Mouse (Mus musculus): ENCODE data around the gene Ccdc102a.

GRCm38 (mm10) chr8:94908847-94909246, 9.1 kb downstream of the Ccdc102a start:
- TF ChIP-seq CTCF (IDR thresholded peaks at IDR 0.05; ENCODE audit: low read depth, low read length) (peak; percentile 96), POLR2A (IDR thresholded peaks at IDR 0.05; ENCODE audit: insufficient read depth, low read length) (no peak), EP300 (IDR thresholded peaks at IDR 0.05; ENCODE audit: insufficient read depth, low read depth, low read length) (no peak)

Measured in ES-Bruce4 (cell line).